Mouse (Mus musculus) cerebellum, adult 2 months (tissue): ENCODE data around the gene Gm45837.

Experiments used
- CTCF ChIP-seq: fragments of 200-500 bp; IDR thresholded peaks from 2 replicates; pipeline ENCODE4 v1.5.1; 2011; ENCODE audit warnings: low read depth, mild to moderate bottlenecking, control low read depth, low read length, moderate library complexity, borderline replicate concordance; ENCODE audit not compliant: insufficient read depth
- POLR2A ChIP-seq: fragments of 200-500 bp; IDR thresholded peaks from 2 replicates; pipeline ENCODE4 v1.6.1; 2011; ENCODE audit warnings: low read length, control low read depth, borderline replicate concordance; ENCODE audit not compliant: insufficient read depth

GRCm38 (mm10) chr7:101385866-101386452 lies 24.7 kb upstream of the Gm45837 start:
- no peak for TF ChIP-seq POLR2A
- no peak for TF ChIP-seq CTCF
